ENCODE assay signal across 27 mouse cellular contexts in genomic region chr10:88574115-88574635, GRCm38 (mm10). TPM values are rescaled to one million over a fixed set of nuclear protein-coding genes. Genes with fewer than 3 reads are reported as not detected.
A peak's percentile ranks its signal among the peaks of the same experiment; 100 is the strongest.
DNase-seq lines count a peak whose midpoint lies in the region; ATAC-seq and TF ChIP-seq lines count a peak whose summit lies in the region.
"Had no signal": no experiment of that assay in that cellular context is flagged by ENCODE, and none has a peak within 500 bp of the region (broad histone marks: within the 10 kb centered on the region; RNA-seq: fewer than 3 reads in every experiment).

No protein-coding gene starts in this region.

- no peak for TF ChIP-seq CTCF in liver, adult 2 months (IDR thresholded peaks at IDR 0.05; ENCODE audit: low read depth, low read length)
- TF ChIP-seq CTCF in forebrain, postnatal 0 days (IDR thresholded peaks at IDR 0.05; ENCODE audit: low read depth) = no peak
- no peak for TF ChIP-seq CTCF in cerebellum, adult 2 months (IDR thresholded peaks at IDR 0.05; ENCODE audit: borderline replicate concordance, insufficient read depth, low read depth, low read length)

- no peak for TF ChIP-seq POLR2A in liver, adult 2 months (IDR thresholded peaks at IDR 0.05; ENCODE audit: extremely low read depth, insufficient read depth, low read length)
- TF ChIP-seq POLR2A in cerebellum, adult 2 months (IDR thresholded peaks at IDR 0.05; ENCODE audit: borderline replicate concordance, insufficient read depth, low read length) = no peak

- WGBS in liver, adult 2 months = 71% methylated on average over 8 of the region's 8 CpGs
- 84% methylated on average over 8 of the region's 8 CpGs for WGBS in liver, embryonic 11.5 days
- WGBS in kidney, embryonic 14.5 days = 37% methylated on average over 8 of the region's 8 CpGs
- WGBS in forebrain, postnatal 0 days = 82% methylated on average over 8 of the region's 8 CpGs
- 67% methylated on average over 8 of the region's 8 CpGs for WGBS in cerebellum, adult 2 months

- no peaks in the 10 kb centered on the region for H3K79me2 ChIP-seq in liver, adult 2 months (ENCODE audit: control insufficient read depth, insufficient read depth, low read length)

- no peaks in the 10 kb centered on the region for H3K9me3 ChIP-seq in liver, embryonic 11.5 days (ENCODE audit: control insufficient read depth, low read length)
- no peaks in the 10 kb centered on the region for H3K9me3 ChIP-seq in kidney, embryonic 14.5 days (ENCODE audit: control insufficient read depth, low read length)
- no peaks in the 10 kb centered on the region for H3K9me3 ChIP-seq in forebrain, postnatal 0 days (ENCODE audit: low read length)
- H3K9me3 ChIP-seq: embryonic facial prominence, embryonic 13.5 days; heart, embryonic 10.5 days; heart, embryonic 15.5 days had no signal

- no peak overlapping the region for H3K9ac ChIP-seq in liver, adult 2 months (ENCODE audit: low read depth, low read length)
- H3K9ac ChIP-seq in liver, embryonic 11.5 days (ENCODE audit: low read depth, low read length) = no peak overlapping the region
- H3K9ac ChIP-seq in kidney, embryonic 14.5 days (ENCODE audit: low read depth, low read length) = no peak overlapping the region
- H3K9ac ChIP-seq in forebrain, postnatal 0 days = no peak overlapping the region
- H3K9ac ChIP-seq: embryonic facial prominence, embryonic 13.5 days; heart, embryonic 15.5 days; liver, embryonic 14.5 days had no signal

- no peak overlapping the region for H3K27ac ChIP-seq in liver, adult 2 months (replicated peaks; ENCODE audit: insufficient read depth, low read depth, low read length)
- no peak overlapping the region for H3K27ac ChIP-seq in liver, embryonic 11.5 days (ENCODE audit: low read depth, low read length)
- no peak overlapping the region for H3K27ac ChIP-seq in kidney, embryonic 14.5 days (ENCODE audit: low read depth, low read length)
- no peak overlapping the region for H3K27ac ChIP-seq in forebrain, postnatal 0 days (ENCODE audit: low read depth, low read length)
- no peak overlapping the region for H3K27ac ChIP-seq in cerebellum, adult 2 months (ENCODE audit: insufficient read depth, low read length)
- H3K27ac ChIP-seq: embryonic facial prominence, embryonic 13.5 days; heart, embryonic 10.5 days; heart, embryonic 15.5 days; liver, embryonic 14.5 days had no signal

- H3K4me2 ChIP-seq in liver, embryonic 11.5 days = no peak overlapping the region
- no peak overlapping the region for H3K4me2 ChIP-seq in kidney, embryonic 14.5 days (replicated peaks; ENCODE audit: low read depth, low read length)
- no peak overlapping the region for H3K4me2 ChIP-seq in forebrain, postnatal 0 days (ENCODE audit: low read depth)
- H3K4me2 ChIP-seq: embryonic facial prominence, embryonic 13.5 days; heart, embryonic 15.5 days had no signal

- H3K27me3 ChIP-seq in liver, adult 2 months (ENCODE audit: control insufficient read depth, insufficient read depth, low read length) = no peaks in the 10 kb centered on the region
- no peaks in the 10 kb centered on the region for H3K27me3 ChIP-seq in liver, embryonic 11.5 days (replicated peaks; ENCODE audit: control insufficient read depth, insufficient read depth, low read length)
- H3K27me3 ChIP-seq in kidney, embryonic 14.5 days (ENCODE audit: control insufficient read depth, insufficient read depth, low read length) = no peaks in the 10 kb centered on the region
- no peaks in the 10 kb centered on the region for H3K27me3 ChIP-seq in forebrain, postnatal 0 days (ENCODE audit: insufficient read depth, low read length)
- no peaks in the 10 kb centered on the region for H3K27me3 ChIP-seq in cerebellum, adult 2 months (ENCODE audit: control insufficient read depth, insufficient read depth, low read length)
- H3K27me3 ChIP-seq: embryonic facial prominence, embryonic 13.5 days had no signal

- ATAC-seq in liver, embryonic 11.5 days (replicated peaks; ENCODE audit: low FRiP score) = no peak
- ATAC-seq in kidney, embryonic 14.5 days (ENCODE audit: low FRiP score, low TSS enrichment) = peak; percentile 66; the same call in 1 of the 2 replicates
- ATAC-seq in forebrain, postnatal 0 days = no peak
- ATAC-seq: Patski had no signal

- no peak overlapping the region for H3K4me3 ChIP-seq in liver, adult 2 months (ENCODE audit: insufficient read depth, low read depth, low read length)
- no peak overlapping the region for H3K4me3 ChIP-seq in liver, embryonic 11.5 days (ENCODE audit: low read depth, low read length)
- H3K4me3 ChIP-seq in kidney, embryonic 14.5 days (ENCODE audit: low read length) = no peak overlapping the region
- no peak overlapping the region for H3K4me3 ChIP-seq in forebrain, postnatal 0 days (ENCODE audit: low read depth, low read length)
- H3K4me3 ChIP-seq in cerebellum, adult 2 months (replicated peaks; ENCODE audit: insufficient read depth, low read depth, low read length) = no peak overlapping the region
- H3K4me3 ChIP-seq: embryonic facial prominence, embryonic 13.5 days; heart, embryonic 10.5 days; heart, embryonic 15.5 days had no signal

- peak; percentile 6 for DNase-seq in liver, adult 2 months (ENCODE audit: extremely low read depth, low read depth, low spot score)
- no peak for DNase-seq in liver, embryonic 11.5 days (ENCODE audit: low spot score)
- peak; percentile 20 to 28 for DNase-seq in B cell, adult 2 months
- DNase-seq in kidney, postnatal 36 days = peak; percentile 13 to 43
- DNase-seq in adrenal gland, postnatal 14 days = no peak
- DNase-seq in forebrain, postnatal 0 days = no peak
- DNase-seq in cerebellum, adult 2 months = no peak
- DNase-seq: adrenal gland, postnatal 10 days; cerebellum, adult 11-12 months; cerebellum, postnatal 10 days; gastrocnemius, postnatal 14 days; left cerebral cortex, postnatal 4 days; lung, adult 2 months; lung, postnatal 10 days; midbrain, embryonic 14.5 days; right cerebral cortex, adult 18-20 months; thymus, postnatal 14 days had no signal

- H3K4me1 ChIP-seq in liver, adult 2 months (ENCODE audit: control insufficient read depth, insufficient read depth, low read length) = no peaks in the 10 kb centered on the region
- H3K4me1 ChIP-seq in liver, embryonic 11.5 days (replicated peaks; ENCODE audit: control insufficient read depth, insufficient read depth, low read length) = no peaks in the 10 kb centered on the region
- no peaks in the 10 kb centered on the region for H3K4me1 ChIP-seq in kidney, embryonic 14.5 days (ENCODE audit: control insufficient read depth, insufficient read depth, low read length)
- H3K4me1 ChIP-seq in forebrain, postnatal 0 days (ENCODE audit: insufficient read depth) = no peaks in the 10 kb centered on the region
- H3K4me1 ChIP-seq in cerebellum, adult 2 months (ENCODE audit: control insufficient read depth, insufficient read depth, low read length) = no peaks in the 10 kb centered on the region
- H3K4me1 ChIP-seq: embryonic facial prominence, embryonic 13.5 days; heart, embryonic 10.5 days; heart, embryonic 15.5 days had no signal

- H3K36me3 ChIP-seq in liver, adult 2 months (ENCODE audit: control insufficient read depth, insufficient read depth, low read length) = no peaks in the 10 kb centered on the region
- H3K36me3 ChIP-seq in liver, embryonic 11.5 days (ENCODE audit: control insufficient read depth, insufficient read depth, low read length) = no peaks in the 10 kb centered on the region
- no peaks in the 10 kb centered on the region for H3K36me3 ChIP-seq in kidney, embryonic 14.5 days (ENCODE audit: control insufficient read depth, insufficient read depth, low read length)
- H3K36me3 ChIP-seq in forebrain, postnatal 0 days (ENCODE audit: insufficient read depth) = no peaks in the 10 kb centered on the region
- H3K36me3 ChIP-seq: embryonic facial prominence, embryonic 13.5 days; heart, embryonic 10.5 days; heart, embryonic 15.5 days had no signal

RNA-seq across cellular contexts. Expression of gene Mybpc1, which starts 30.8 kb away (rescaled TPM):
- 1.7 TPM in 1 of 2 replicates, not detected in the other for total RNA-seq in liver, adult 2 months (2014; rRNA removed)
- not detected in 2 replicates for polyA plus RNA-seq in liver, adult 2 months (2012; rRNA removed)
- 0.10 and 1.1 TPM in 2 replicates for polyA plus RNA-seq in liver, embryonic 11.5 days (2014; fragmentation: Nextera tagmentation; extraction: Ambion mirVana)
- 1.5 and 1.9 TPM in 2 replicates for polyA plus RNA-seq in kidney, embryonic 14.5 days (2014; fragmentation: Nextera tagmentation; extraction: Ambion mirVana)
- 0.68 and 0.96 TPM in 2 replicates for total RNA-seq in adrenal gland, postnatal 14 days (2021)
- 1.7 and 3.1 TPM in 2 replicates for total RNA-seq in forebrain, postnatal 0 days (2014; rRNA removed)
- polyA plus RNA-seq in forebrain, postnatal 0 days (2015; fragmentation: Nextera tagmentation; extraction: Ambion mirVana) = 1.4 and 2.8 TPM in 2 replicates
- 37.1 and 46.5 TPM in 2 replicates for polyA plus RNA-seq in cerebellum, adult 2 months (2012; rRNA removed)
- total RNA-seq: common myeloid progenitor, adult 5-6 weeks; granulocyte monocyte progenitor cell, adult 5-6 weeks; MEL; monocyte, adult 5-6 weeks had no signal
- polyA plus RNA-seq: Patski had no signal

Comparison
In these comparisons a context has a peak if more than half of its experiments do, and no peak if none do; other contexts are left out.
1. DNase-seq: peak in liver, adult 2 months (single experiment), B cell, adult 2 months (2 of 2) and kidney, postnatal 36 days (2 of 2); none in liver, embryonic 11.5 days (single experiment), adrenal gland, postnatal 14 days (single experiment), forebrain, postnatal 0 days (single experiment) and cerebellum, adult 2 months (0 of 2).
2. RNA of gene Mybpc1, which starts 30.8 kb away (polyA plus RNA-seq): 37.1 to 46.5 TPM in cerebellum, adult 2 months; 1.5 to 1.9 TPM in kidney, embryonic 14.5 days, 1.4 to 2.8 TPM in forebrain, postnatal 0 days, 0.10 to 1.1 TPM in liver, embryonic 11.5 days and not detected in liver, adult 2 months; every median in the first group is over 10 times any median in the second.